Mouse (Mus musculus): ENCODE data around the gene Glra4.

- TF ChIP-seq POLR2A (IDR thresholded peaks at IDR 0.05; ENCODE audit: insufficient read depth, low read length), result no peak
- no peak for TF ChIP-seq CTCF (IDR thresholded peaks at IDR 0.05; ENCODE audit: low read depth, low read length)
- no peak for TF ChIP-seq EP300 (IDR thresholded peaks at IDR 0.05; ENCODE audit: insufficient read depth, low read depth, low read length)
Measured at GRCm38 (mm10) chrX:136755464-136755863, 24.5 kb downstream of the Glra4 start.

All from ES-Bruce4 (cell line).